Mouse (Mus musculus) embryonic facial prominence, embryonic 13.5 days (tissue): ENCODE data around the gene Fpgs. TPM values are rescaled to one million over a fixed set of nuclear protein-coding genes. Genes with fewer than 3 reads are reported as not detected.

Experiments
- ATAC-seq: fragments of 200-750 bp; cut with Nextera tagmentation; 2 replicates; pipeline ENCODE4 v1.8.0; 2017; ENCODE audit warnings: low read depth; ENCODE audit not compliant: insufficient number of reproducible peaks, insufficient read depth, low FRiP score, low TSS enrichment
- H3K27ac ChIP-seq: fragments of 300-500 bp; sonication (generic); 2 replicates; pipeline ENCODE4 v1.5.1; 2015; ENCODE audit warnings: moderate library complexity, mild to moderate bottlenecking, inconsistent platforms
- H3K27me3 ChIP-seq: fragments of 300-500 bp; sonication (generic); 2 replicates; pipeline ENCODE4 v1.6.1; 2015; ENCODE audit warnings: mild to moderate bottlenecking, inconsistent platforms
- H3K36me3 ChIP-seq: fragments of 300-500 bp; sonication (generic); 2 replicates; pipeline ENCODE4 v1.6.1; 2015; ENCODE audit warnings: mild to moderate bottlenecking, inconsistent platforms
- H3K4me1 ChIP-seq: fragments of 300-500 bp; sonication (generic); 2 replicates; pipeline ENCODE4 v1.6.1; 2015; ENCODE audit warnings: inconsistent platforms
- H3K4me2 ChIP-seq: fragments of 300-500 bp; sonication (generic); 2 replicates; pipeline ENCODE4 v1.6.1; 2015; ENCODE audit warnings: moderate library complexity, mild to moderate bottlenecking, inconsistent platforms
- H3K4me3 ChIP-seq: fragments of 300-500 bp; sonication (generic); 2 replicates; pipeline ENCODE4 v1.5.1; 2015; ENCODE audit warnings: mild to moderate bottlenecking, inconsistent platforms
- H3K9ac ChIP-seq: fragments of 300-500 bp; sonication (generic); 2 replicates; pipeline ENCODE4 v1.6.1; 2015; ENCODE audit warnings: mild to moderate bottlenecking, inconsistent platforms
- H3K9me3 ChIP-seq: fragments of 300-500 bp; sonication (generic); 2 replicates; pipeline ENCODE4 v1.6.1; 2016; ENCODE audit warnings: inconsistent platforms
- WGBS: fragments of 180-500 bp; shearing (Covaris S2); methylation state at CpG from one replicate; pipeline ENCODE4 v1.1.7; 2015; ENCODE audit warnings: mixed read lengths; 5-methylcytosine and 5-hydroxymethylcytosine counted together
- polyA plus RNA-seq: library from polyadenylated mRNA; unstranded; fragments of >200 nt; fragmentation: Nextera tagmentation; extraction: Ambion mirVana; gene quantifications from 2 replicates; pipeline ENCODE4 v1.2.1, GENCODE M21; 2015

The Fpgs gene
- polyA plus RNA-seq, 1 experiment from 2014 or later, result 34.1 TPM

DNA sequence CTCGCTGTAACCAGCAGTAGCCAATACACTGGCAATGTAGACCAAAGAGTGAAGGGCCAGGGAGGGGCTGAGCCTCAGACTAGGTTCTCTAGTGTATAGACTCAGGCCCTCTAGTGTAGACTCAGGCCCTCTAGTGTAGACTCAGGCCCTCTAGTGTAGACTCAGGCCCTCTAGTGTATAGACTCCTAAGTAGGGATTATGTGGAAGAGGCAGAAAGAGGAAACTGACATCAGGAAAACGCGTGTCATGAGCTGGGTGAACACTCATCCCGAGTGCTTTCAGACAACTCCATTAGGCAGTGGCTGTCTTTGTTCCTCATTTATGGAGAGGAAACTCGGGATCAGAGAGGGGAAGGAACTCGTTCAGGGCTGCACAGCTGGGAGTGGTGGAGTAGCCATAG, 33.1 kb upstream of the Fpgs start:
- no peak overlapping the region for H3K4me2 ChIP-seq
- H3K4me3 ChIP-seq, result no peak overlapping the region
- peaks cover 27% of the 10 kb centered on the region for H3K4me1 ChIP-seq
- H3K27me3 ChIP-seq, result peaks cover 18% of the 10 kb centered on the region
- H3K9me3 ChIP-seq, result no peaks in the 10 kb centered on the region
- no peak overlapping the region for H3K27ac ChIP-seq
- 64% methylated on average over 6 of the region's 6 CpGs for WGBS
- no peak overlapping the region for H3K9ac ChIP-seq
- no peak for ATAC-seq
- H3K36me3 ChIP-seq, result 0 out of 2 replicates have a peak, but pooled peaks cover 2% of the 10 kb centered on the region

DNA sequence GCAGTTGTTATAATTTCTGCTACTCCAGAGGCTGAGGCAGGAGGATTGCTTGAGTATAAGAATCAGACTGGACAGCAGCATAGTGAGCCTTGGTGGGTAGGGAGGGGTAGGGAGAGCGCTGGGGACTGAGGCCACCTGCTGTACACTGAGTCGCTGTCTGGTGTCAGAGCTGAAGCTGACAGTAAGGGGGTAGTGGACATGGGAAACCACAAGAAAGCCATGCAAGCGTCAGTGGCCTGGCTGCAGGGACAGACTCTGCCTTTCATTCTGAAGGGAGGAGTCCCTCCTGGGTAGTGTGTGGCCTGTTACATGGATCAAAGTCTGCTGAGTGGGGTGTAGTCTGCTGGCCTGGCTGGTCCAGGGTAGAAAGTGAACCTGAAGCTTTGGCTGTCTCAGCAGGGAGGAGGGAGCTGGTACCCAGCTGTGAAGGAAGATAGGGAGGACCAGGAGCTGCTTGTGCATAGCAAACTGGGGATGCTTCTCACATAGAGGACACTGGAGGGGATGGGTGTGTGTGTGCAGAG, 32.4 kb upstream of the Fpgs start:
- WGBS, result 50% methylated on average over 3 of the region's 3 CpGs
- H3K4me2 ChIP-seq, result no peak overlapping the region
- H3K27me3 ChIP-seq, result peaks cover 12% of the 10 kb centered on the region
- ATAC-seq, result no peak
- H3K4me1 ChIP-seq, result peaks cover 27% of the 10 kb centered on the region
- no peak overlapping the region for H3K27ac ChIP-seq
- no peak overlapping the region for H3K9ac ChIP-seq
- no peak overlapping the region for H3K4me3 ChIP-seq
- no peaks in the 10 kb centered on the region for H3K9me3 ChIP-seq
- 0 out of 2 replicates have a peak, but pooled peaks cover 2% of the 10 kb centered on the region for H3K36me3 ChIP-seq

DNA sequence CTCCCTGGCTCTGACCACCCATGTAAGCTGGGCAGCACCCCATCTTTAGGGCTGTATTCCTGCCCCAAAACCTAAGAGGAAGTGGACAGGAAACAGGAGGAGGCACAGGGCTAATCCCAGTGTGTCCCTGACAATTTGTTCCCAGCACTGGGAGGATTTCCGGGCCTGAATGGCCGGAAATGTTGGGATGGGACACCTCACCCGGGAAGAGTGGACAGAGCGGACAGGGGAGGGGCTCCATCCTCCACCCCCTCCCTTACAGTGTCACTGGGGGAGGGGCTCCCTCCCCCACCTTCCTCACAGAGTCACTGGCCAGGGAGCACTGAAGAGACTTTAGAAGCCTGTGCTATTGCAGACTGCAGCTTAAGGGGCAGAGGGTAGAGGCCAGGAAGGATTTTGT, 31.0 kb upstream of the Fpgs start:
- WGBS, result 43% methylated on average over 4 of the region's 4 CpGs
- Histone ChIP-seq H3K4me3 (no peak overlapping the region), H3K27me3 (peaks cover 4% of the 10 kb centered on the region), H3K9ac (0 out of 2 replicates have a peak overlapping the region, but pooled peaks have one; percentile 32), H3K4me2 (no peak overlapping the region), H3K4me1 (peaks cover 33% of the 10 kb centered on the region), H3K27ac (0 out of 2 replicates have a peak overlapping the region, but pooled peaks have one; percentile 51), H3K36me3 (0 out of 2 replicates have a peak, but pooled peaks cover 2% of the 10 kb centered on the region), H3K9me3 (no peaks in the 10 kb centered on the region)
- ATAC-seq, result no peak

DNA sequence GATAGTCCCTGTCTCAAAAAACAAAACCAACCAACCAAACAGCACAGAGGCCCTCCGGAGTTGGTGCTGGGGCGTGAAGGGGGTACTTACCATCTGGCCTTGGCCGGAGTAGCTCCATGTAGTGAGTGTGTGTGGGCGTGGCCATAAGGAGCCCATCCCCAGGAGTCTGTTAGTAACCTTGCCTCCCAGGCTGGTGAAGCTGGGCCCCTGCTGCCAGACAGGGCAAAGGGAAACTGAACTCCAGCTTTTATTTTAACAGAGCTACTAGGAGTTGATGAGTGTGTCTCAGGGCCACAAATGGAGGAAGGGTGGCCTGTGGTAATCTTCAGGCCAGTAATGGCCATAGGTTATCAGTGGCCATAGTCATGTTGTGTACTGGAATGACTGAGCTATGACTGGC, 30.5 kb upstream of the Fpgs start:
- peak overlapping the region; percentile 51; the same call in 1 of the 2 replicates for H3K27ac ChIP-seq
- no peaks in the 10 kb centered on the region for H3K27me3 ChIP-seq
- no peak for ATAC-seq
- H3K9me3 ChIP-seq, result no peaks in the 10 kb centered on the region
- H3K4me2 ChIP-seq, result no peak overlapping the region
- H3K4me1 ChIP-seq, result peaks cover 38% of the 10 kb centered on the region
- 0 out of 2 replicates have a peak, but pooled peaks cover 2% of the 10 kb centered on the region for H3K36me3 ChIP-seq
- 0 out of 2 replicates have a peak overlapping the region, but pooled peaks have one; percentile 32 for H3K9ac ChIP-seq
- WGBS, result 53% methylated on average over 4 of the region's 4 CpGs
- H3K4me3 ChIP-seq, result no peak overlapping the region

DNA sequence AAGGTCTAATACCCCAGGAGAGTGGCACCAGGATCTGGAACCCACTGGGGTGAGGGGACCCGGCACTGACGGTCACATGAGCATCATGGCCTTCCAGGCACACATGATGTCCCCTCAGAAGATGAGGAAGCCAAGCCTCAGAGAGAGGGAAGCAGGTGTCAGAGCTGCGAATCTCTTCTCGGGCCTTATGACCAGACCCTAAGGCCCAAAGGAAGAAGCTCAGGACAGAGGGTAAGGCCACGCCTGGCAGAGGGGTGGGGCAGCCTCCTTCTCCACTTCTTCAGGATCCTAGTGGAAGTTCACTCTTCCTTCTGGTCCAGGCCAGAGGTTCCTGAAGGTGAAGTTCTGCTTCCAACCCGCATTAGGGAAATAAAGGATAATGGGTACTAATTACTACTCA, 28.8 kb upstream of the Fpgs start:
- no peak overlapping the region for H3K27ac ChIP-seq
- peaks cover 46% of the 10 kb centered on the region for H3K4me1 ChIP-seq
- H3K4me3 ChIP-seq, result no peak overlapping the region
- ATAC-seq, result no peak
- H3K36me3 ChIP-seq, result 0 out of 2 replicates have a peak, but pooled peaks cover 2% of the 10 kb centered on the region
- 70% methylated on average over 6 of the region's 6 CpGs for WGBS
- H3K9ac ChIP-seq, result no peak overlapping the region
- H3K27me3 ChIP-seq, result no peaks in the 10 kb centered on the region
- H3K4me2 ChIP-seq, result no peak overlapping the region
- no peaks in the 10 kb centered on the region for H3K9me3 ChIP-seq

DNA sequence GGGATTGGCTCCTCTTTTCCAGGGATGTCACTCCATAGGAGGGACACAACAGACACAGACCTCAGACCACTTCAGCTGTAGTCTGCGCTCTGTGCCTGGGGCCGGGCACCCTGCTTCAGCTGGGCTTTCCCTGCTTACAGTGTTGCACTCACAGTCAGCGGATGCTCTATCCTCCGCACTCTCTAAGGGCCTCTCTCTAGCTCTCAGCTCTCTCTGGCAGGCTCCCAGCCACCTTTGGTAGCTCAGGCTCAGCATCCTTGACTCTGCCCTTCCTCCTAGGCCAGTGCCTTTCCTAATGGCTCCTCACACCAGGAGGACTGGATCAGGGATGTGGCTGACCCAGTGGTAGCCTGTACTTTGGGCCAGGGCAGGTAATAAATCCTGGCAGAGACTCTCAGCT, 28.0 kb upstream of the Fpgs start:
- WGBS, result 56% methylated on average over 4 of the region's 4 CpGs
- H3K27ac ChIP-seq, result peak overlapping the region; percentile 78
- peaks cover 51% of the 10 kb centered on the region for H3K4me1 ChIP-seq
- no peak overlapping the region for H3K4me3 ChIP-seq
- H3K9ac ChIP-seq, result peak overlapping the region; percentile 40; the same call in 1 of the 2 replicates
- no peak overlapping the region for H3K4me2 ChIP-seq
- H3K36me3 ChIP-seq, result 0 out of 2 replicates have a peak, but pooled peaks cover 2% of the 10 kb centered on the region
- no peaks in the 10 kb centered on the region for H3K27me3 ChIP-seq
- no peak for ATAC-seq
- no peaks in the 10 kb centered on the region for H3K9me3 ChIP-seq

DNA sequence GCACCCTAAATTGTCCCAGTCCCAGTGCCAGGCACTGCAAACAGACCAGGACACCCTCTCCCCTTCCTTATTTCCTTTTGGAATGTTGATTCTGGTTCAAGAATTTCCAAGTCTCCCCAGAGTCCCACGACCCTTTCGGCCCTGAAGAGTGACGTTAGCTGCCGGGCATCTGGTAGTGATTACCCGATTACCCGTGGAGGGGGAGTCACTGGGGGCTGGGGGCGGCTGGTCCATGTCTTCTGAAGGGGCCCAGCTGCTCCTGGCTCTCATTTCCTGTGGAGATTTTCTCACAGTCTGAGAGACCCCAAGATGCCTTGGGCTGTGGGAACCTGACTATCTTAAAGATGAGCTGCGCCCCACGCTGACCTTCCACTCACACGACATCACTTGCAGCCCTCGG, 26.9 kb upstream of the Fpgs start:
- H3K9ac ChIP-seq, result 0 out of 2 replicates have a peak overlapping the region, but pooled peaks have one; percentile 21
- peak overlapping the region; percentile 78 for H3K27ac ChIP-seq
- H3K9me3 ChIP-seq, result no peaks in the 10 kb centered on the region
- 11% methylated on average over 11 of the region's 11 CpGs for WGBS
- peak overlapping the region; percentile 47 for H3K4me2 ChIP-seq
- ATAC-seq, result no peak
- H3K27me3 ChIP-seq, result no peaks in the 10 kb centered on the region
- H3K4me1 ChIP-seq, result peaks cover 52% of the 10 kb centered on the region
- 0 out of 2 replicates have a peak, but pooled peaks cover 2% of the 10 kb centered on the region for H3K36me3 ChIP-seq
- H3K4me3 ChIP-seq, result peak overlapping the region; percentile 12; the same call in 1 of the 2 replicates

DNA sequence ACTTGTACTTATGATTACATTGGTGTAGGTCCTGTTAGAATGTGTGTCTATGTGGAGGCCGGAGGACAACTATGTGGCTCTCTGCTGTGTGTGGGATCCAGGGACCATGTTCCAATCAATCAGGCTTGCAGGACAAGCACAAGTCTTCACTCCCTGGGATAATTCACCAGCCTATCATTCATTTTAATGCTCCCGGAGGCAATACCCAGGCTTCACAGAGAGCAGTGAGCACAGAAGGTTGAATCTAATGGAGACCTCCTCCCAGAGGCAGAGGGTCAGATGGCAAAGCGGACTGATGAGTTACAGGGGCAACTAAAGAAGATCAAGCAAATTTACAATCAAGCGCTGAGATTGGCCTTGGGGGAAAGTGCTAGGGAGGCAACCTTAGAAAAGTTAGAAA, 25.6 kb upstream of the Fpgs start:
- no peak for ATAC-seq
- peaks cover 11% of the 10 kb centered on the region; the same call in 1 of the 2 replicates for H3K36me3 ChIP-seq
- 0 out of 2 replicates have a peak overlapping the region, but pooled peaks have one; percentile 28 for H3K27ac ChIP-seq
- H3K9ac ChIP-seq, result no peak overlapping the region; the same call in 1 of the 2 replicates
- H3K4me1 ChIP-seq, result peaks cover 45% of the 10 kb centered on the region
- whole genome bisulfite sequencing, result 50% methylated on average over 4 of the region's 4 CpGs
- no peaks in the 10 kb centered on the region for H3K9me3 ChIP-seq
- H3K27me3 ChIP-seq, result no peaks in the 10 kb centered on the region
- H3K4me2 ChIP-seq, result peak overlapping the region; percentile 47
- 0 out of 2 replicates have a peak overlapping the region, but pooled peaks have one; percentile 4 for H3K4me3 ChIP-seq

DNA sequence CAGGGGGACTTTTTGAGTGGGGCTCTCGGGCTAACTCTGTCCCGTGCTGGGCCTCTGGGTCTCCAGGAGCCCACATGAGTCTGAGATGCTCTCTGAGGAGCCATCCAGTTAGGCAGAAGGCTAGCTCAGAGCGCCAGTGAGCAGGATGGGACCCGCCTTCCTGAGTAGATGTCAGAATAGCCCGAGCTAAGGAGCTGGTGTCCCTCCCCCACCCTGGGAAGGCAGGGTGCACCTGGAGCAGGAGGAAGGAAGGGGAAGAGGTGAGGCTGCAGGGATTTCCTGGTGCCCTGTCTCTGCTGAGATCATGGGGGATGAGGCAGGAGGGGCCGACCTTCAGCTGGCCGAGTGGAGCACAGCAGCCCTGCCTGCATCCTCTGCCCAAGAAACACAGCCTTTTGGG, 24.5 kb upstream of the Fpgs start:
- peak; percentile 11; the same call in 1 of the 2 replicates for ATAC-seq
- Histone ChIP-seq H3K4me1 (peaks cover 42% of the 10 kb centered on the region), H3K9me3 (no peaks in the 10 kb centered on the region), H3K9ac (peak overlapping the region; percentile 72), H3K4me2 (peak overlapping the region; percentile 63), H3K27ac (peak overlapping the region; percentile 28; the same call in 1 of the 2 replicates), H3K36me3 (peaks cover 11% of the 10 kb centered on the region; the same call in 1 of the 2 replicates), H3K4me3 (peak overlapping the region; percentile 41), H3K27me3 (no peaks in the 10 kb centered on the region)
- WGBS, result 46% methylated on average over 7 of the region's 7 CpGs

DNA sequence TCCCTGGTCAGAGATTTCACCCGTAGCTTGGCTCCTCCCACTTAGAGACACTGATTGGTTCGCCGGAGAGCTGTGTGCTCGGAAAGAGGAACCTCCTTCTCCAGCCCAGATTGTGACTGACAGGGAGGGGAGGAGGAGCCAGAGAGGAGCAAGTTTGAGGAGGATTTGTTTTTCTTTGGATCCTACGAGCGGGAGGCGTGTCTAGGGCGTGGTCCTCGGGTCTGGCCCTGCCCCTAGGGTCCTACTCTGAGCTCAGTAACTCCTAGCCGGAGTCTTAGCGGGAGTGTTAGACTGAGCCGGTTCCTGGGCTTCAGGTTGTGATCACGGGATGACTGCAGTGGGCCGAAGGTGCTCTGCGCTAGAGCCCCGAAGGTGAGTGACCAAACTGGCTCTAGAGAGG, 23.5 kb upstream of the Fpgs start:
- peak; percentile 91 for ATAC-seq
- H3K36me3 ChIP-seq, result peaks cover 9% of the 10 kb centered on the region; the same call in 1 of the 2 replicates
- H3K9me3 ChIP-seq, result no peaks in the 10 kb centered on the region
- no peaks in the 10 kb centered on the region for H3K27me3 ChIP-seq
- H3K9ac ChIP-seq, result peak overlapping the region; percentile 72
- H3K27ac ChIP-seq, result peak overlapping the region; percentile 71; the same call in 1 of the 2 replicates
- H3K4me2 ChIP-seq, result peak overlapping the region; percentile 63
- H3K4me3 ChIP-seq, result peak overlapping the region; percentile 41
- H3K4me1 ChIP-seq, result peaks cover 43% of the 10 kb centered on the region
- WGBS, result under 1% methylated on average over 16 of the region's 16 CpGs

DNA sequence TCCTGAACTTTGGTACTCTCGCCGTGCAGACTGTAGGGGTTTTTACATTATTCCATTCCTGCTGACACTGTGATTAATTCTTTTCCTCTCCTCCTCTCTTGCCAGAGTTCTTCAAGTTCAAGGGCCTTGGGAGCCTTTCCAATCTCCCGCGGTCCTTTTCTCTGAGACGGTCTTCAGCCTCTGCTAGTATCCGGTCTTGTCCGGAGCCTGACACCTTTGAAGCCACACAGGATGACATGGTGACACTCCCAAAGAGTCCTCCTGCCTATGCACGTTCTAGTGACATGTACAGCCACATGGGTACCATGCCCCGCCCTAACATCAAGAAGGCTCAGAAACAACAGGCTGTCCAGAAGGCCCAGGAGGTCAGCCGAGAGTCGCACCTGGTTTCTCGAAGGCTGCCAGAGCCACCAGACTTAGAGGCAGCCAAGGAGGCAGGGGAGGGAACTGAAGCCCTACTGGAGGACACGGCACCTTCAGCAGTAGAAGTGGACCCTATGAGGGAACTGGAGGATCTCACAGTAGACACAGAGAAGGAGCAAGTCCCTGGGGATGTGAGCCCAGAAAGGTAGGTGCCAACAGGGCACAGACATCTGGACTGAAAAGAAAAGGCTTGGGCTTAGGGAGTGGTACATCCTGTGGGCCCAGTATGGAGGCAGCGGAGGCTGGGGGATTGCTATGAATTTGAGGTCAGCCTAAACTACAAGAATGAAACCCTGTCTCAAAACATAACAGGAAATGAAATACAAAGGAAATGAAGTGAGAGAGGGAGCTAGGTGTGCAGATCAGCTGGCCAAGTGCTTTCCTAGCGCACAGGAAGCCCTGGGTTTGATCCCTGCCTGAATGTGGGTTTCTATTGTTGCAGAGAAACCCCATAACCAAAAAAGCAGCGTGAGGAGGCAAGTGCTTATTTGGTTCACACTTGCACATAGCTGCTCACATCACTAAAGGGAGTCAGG, 21.2 kb upstream of the Fpgs start:
- peaks cover 8% of the 10 kb centered on the region; the same call in 1 of the 2 replicates for H3K36me3 ChIP-seq
- WGBS, result 83% methylated on average over 16 of the region's 16 CpGs
- H3K4me1 ChIP-seq, result peaks cover 43% of the 10 kb centered on the region

More for the DNA sequence above, 21.2 kb upstream of the Fpgs start:
- H3K9ac ChIP-seq, result no peak overlapping the region
- no peaks in the 10 kb centered on the region for H3K9me3 ChIP-seq
- H3K4me3 ChIP-seq, result no peak overlapping the region
- no peak for ATAC-seq
- H3K4me2 ChIP-seq, result no peak overlapping the region
- no peak overlapping the region for H3K27ac ChIP-seq
- H3K27me3 ChIP-seq, result no peaks in the 10 kb centered on the region
